Mouse (Mus musculus) brain, embryonic 14.5 days (tissue): Measurements from ENCODE around the gene Tbl2.

ENCODE experiments used
- CTCF ChIP-seq: fragments of 200-500 bp; IDR thresholded peaks from 2 replicates; pipeline ENCODE4 v1.5.1; 2012; ENCODE audit warnings: inconsistent platforms, mild to moderate bottlenecking, moderate library complexity, borderline replicate concordance; ENCODE audit not compliant: insufficient read depth, insufficient read length; ENCODE audit errors: extremely low read depth
- POLR2A ChIP-seq: fragments of 200-500 bp; IDR thresholded peaks from 2 replicates; pipeline ENCODE4 v1.6.1; 2012; ENCODE audit warnings: mild to moderate bottlenecking, inconsistent platforms, borderline replicate concordance; ENCODE audit not compliant: poor library complexity, insufficient read depth, insufficient read length, severe bottlenecking; ENCODE audit errors: extremely low read depth

DNA sequence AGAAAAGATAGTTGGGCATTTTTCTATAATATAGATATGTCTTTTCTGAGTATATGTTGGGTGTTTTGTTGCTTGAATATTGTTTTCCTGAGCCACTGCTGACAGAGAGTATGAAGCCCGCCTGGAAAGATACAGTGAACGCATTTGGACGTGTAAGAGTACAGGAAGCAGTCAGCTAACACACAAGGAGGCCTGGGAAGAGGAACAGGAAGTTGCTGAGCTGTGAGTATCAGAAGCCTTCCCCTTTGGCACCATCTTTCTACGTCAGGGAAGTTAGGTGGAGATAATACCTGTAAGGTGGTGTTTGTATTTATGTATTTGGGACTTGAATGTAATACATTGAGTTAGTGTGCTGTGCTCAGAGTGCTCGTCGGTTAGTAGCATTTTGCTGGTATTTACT, 46.9 kb downstream of the Tbl2 start:
- TF ChIP-seq POLR2A (no peak), CTCF (no peak)
